Mouse (Mus musculus): ENCODE data around the gene Cpn2.

The Cpn2 gene

GRCm38 (mm10) chr16:30267359-30267758, at the start of gene Cpn2:
Cpn2 (minus strand) TSS chr16:30267499.
- no peak for DNase-seq (ENCODE audit: low read depth, low spot score)

GRCm38 (mm10) chr16:30314236-30314635, 46.9 kb upstream of the Cpn2 start:
- no peak for DNase-seq (ENCODE audit: low read depth, low spot score)

- DNase-seq (ENCODE audit: low read depth, low spot score): no peak
These were observed 43.3 kb upstream of the Cpn2 start, which contains the start of gene Gp5 for GRCm38 (mm10) chr16:30310647-30311046. Gp5 (minus strand) TSS chr16:30310779.

- no peak for DNase-seq (ENCODE audit: low read depth, low spot score)
These were observed 42.8 kb upstream of the Cpn2 start for GRCm38 (mm10) chr16:30310171-30310515.

GRCm38 (mm10) chr16:30309395-30310170, 42.3 kb upstream of the Cpn2 start:
- DNase-seq (ENCODE audit: low read depth, low spot score): no peak

- DNase-seq (ENCODE audit: low read depth, low spot score): peak; percentile 55
These were observed 41.5 kb upstream of the Cpn2 start for GRCm38 (mm10) chr16:30308616-30309394.

DNA sequence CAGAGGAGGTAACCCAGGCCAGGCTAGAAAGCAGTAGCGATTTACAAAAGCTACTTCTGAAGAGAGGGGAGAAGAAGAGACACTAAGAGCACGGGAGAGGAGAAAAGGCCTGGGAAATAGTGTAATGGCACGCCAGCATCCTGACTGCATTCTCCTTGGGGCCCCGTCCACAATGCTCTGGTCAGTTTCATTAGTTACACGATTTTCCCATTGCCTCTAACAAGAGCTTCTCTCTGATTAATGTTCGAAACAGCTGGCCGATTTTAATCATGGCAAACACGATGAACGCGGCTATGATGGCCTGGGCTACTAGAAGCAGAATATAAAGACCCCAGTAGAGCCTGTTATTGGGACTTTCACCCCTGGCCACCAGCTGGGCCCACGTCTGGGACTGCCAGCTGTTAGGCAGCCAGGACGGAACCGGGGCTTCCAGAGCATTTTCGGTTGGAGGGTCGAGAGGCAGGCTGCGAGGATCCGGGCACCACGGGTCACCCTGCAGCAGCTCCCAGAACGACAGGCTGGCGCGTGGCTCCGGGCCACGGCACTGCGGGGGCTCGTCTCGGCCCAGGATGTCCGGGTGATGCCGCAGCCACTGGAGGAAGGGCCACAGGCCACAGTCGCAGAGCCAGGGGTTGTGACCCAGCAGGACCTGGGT, 40.8 kb upstream of the Cpn2 start:
- DNase-seq (ENCODE audit: low read depth, low spot score): no peak

GRCm38 (mm10) chr16:30307306-30307705, 40.0 kb upstream of the Cpn2 start:
- DNase-seq (ENCODE audit: low read depth, low spot score): no peak

- DNase-seq (ENCODE audit: low read depth, low spot score): no peak
These were observed 38.8 kb upstream of the Cpn2 start for GRCm38 (mm10) chr16:30306102-30306501.

GRCm38 (mm10) chr16:30304236-30304635, 36.9 kb upstream of the Cpn2 start:
- no peak for DNase-seq (ENCODE audit: low read depth, low spot score)

DNA sequence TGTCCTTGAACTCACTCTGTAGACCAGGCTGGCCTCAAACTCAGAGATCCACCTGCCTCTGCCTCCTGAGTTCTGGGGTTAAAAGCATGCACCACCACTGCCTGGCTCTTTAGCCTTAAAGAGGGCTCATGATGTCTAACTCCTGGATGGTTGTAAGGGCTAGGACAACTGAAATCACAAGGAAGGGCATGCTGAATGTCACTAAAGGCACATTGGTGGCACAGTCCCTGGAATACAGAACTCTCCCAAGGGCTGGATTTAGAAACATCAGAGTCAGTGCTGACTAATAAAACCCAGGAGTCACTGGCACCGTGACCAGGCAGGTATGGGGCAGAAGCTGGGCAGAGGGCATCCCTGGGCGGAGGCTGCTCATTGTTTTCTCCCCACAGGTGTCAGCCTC, 36.1 kb upstream of the Cpn2 start:
- DNase-seq (ENCODE audit: low read depth, low spot score): no peak

DNA sequence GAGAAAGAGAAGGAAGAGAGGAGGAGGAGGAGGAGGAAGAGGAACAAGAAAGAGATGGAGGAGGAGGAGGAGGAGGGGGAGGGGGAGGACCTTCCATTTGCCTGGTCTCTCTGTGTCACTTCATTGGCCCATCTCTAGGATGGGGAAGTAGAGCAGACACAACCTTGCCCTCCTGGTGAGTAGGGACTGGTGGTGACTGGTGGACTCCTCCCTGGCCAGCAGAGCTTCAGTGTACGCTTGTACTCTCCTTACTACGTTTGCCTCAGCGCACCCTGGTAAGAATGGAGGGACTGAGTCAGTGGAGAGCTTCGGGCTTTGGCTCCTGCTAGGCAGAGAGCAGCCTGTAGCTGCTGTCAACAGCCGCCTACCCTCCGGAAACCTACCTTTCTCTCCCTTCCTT, 35.4 kb upstream of the Cpn2 start:
- DNase-seq (ENCODE audit: low read depth, low spot score): no peak

GRCm38 (mm10) chr16:30299711-30300277, 32.5 kb upstream of the Cpn2 start:
- no peak for DNase-seq (ENCODE audit: low read depth, low spot score)

- DNase-seq (ENCODE audit: low read depth, low spot score): no peak
These were observed 30.2 kb upstream of the Cpn2 start for GRCm38 (mm10) chr16:30297450-30297849.

GRCm38 (mm10) chr16:30296601-30297275, 29.4 kb upstream of the Cpn2 start:
- DNase-seq (ENCODE audit: low read depth, low spot score): no peak

GRCm38 (mm10) chr16:30295106-30295505, 27.8 kb upstream of the Cpn2 start:
- no peak for DNase-seq (ENCODE audit: low read depth, low spot score)

DNA sequence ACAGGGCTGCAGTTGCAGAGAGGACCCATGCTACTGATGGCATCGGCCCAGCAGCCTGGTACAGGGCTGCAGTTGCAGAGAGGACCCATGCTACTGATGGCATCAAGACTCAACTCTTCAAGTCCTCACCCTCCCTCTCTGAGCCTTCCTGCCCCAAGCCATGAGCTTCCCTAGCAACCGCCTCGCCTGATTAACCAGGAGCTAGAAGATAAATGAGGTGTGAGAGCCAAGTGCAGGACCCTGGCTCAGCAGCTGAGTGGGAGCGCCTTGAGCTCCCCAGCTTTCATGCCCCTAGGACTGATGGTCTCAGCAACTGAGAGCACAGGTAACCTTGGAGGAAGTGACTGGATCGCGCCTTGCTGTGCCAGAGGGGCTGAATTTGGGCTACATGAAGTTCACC, 23.1 kb upstream of the Cpn2 start:
- no peak for DNase-seq (ENCODE audit: low read depth, low spot score)

GRCm38 (mm10) chr16:30285701-30286100, 18.4 kb upstream of the Cpn2 start:
- no peak for DNase-seq (ENCODE audit: low read depth, low spot score)

GRCm38 (mm10) chr16:30283743-30284337, 16.5 kb upstream of the Cpn2 start:
- no peak for DNase-seq (ENCODE audit: low read depth, low spot score)

DNA sequence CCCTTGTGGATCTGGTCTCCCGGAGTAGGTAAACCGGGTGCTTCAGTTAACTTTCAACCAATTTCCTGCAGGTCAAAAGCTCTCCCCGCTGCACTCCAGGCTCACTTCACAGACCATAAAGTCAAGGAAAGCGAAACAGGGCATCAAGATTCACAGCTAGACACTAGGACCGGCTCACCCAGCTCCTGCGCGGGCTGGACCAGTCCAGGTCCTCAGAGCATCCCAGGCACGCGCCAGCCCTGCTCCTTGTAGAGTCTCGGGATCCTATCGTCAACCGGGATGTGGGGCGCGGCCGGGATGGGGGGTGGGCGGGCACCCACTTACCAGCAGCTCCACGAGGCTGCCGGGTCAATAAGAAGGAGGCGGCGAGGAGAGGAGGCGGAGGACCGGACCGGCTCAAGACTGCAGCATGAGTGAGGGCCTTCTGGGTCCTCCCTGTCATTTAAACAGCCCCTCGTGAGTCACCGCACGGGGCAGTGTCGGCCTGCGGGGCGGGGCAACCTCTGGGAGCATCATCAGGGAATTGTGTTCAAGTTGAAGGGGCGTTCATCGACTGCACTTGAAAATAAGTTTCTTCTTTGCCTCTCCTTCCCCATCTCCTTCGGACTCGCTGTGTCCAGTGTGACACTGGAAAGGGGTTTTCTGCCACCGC, 15.7 kb upstream of the Cpn2 start, which contains the start of gene Lrrc15:
Gene Lrrc15 (minus strand): TSS at position 413 of the 652 bp plus-strand sequence.
- DNase-seq (ENCODE audit: low read depth, low spot score): no peak

Measured in brain, embryonic 18.5 days (tissue).